Mouse (Mus musculus) regulatory T cell (primary cell): ENCODE measurements around the gene Spef1.

ENCODE experiments used
- in situ Hi-C: fragments of 300-600 bp; cut with MboI, MseI; formaldehyde crosslinking; loops from one replicate; pipeline ENCODE4 v1.15.1; 2025; ENCODE audit warnings: high pct_unique_total_duplicates

Spef1 gene

DNA sequence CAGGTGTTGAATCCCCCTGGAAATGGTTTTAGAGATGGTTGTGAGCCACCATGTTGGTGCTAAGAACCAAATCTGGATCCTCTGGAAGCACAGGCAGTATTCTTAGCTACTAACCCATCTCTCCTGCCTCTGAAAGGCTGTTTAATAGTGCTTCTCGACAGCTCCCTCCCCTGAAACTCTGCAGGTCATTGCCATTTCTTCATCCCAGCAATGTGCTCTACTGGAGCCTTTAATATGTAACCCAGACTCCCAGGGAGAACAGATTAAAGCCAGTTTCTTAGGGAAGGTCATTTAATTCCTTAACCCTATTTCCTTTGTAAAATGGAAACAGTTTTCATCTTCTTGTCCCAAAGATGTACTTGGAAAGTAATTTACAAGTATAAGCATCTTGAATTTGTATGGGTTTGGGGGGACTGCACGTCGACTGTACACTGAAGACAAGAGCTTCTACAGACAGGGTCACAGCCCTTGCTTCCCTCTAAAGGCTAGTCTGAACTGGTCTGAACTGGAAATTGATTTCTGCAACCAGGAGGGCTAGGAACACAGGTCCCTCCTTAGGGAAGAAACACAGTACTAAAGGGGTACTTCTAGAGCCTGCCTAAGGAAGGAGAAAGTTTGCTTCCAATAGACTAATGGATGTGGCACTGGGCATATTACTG is 11.7 kb downstream of the Spef1 start:
- in situ Hi-C loops, result loop anchor here (10.0 to 25.0 kb wide), 2 partner anchors 1069 to 1988 kb away; partner anchors contain the start of genes Slc20a1 and Tmem230

DNA sequence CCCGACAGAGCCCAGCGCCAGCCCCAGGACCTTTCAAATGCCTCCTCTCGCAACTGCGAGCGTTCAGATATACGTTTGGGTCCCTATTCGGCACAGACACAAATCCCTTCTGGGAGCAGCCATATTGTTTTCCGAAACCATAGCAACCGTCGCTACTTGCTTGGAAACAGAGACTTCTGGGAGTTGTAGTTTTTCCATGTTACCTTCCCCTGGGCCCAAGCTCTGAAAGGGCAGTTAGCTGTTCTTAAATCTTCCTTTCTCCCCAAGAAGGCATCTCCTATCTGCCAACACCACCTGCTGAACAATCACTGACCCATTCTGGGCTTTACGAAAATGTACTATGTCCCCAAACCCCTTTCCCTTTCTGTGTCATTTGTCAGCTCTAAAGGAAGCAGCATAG is 12.4 kb downstream of the Spef1 start:
- in situ Hi-C loops, result loop anchor here (10.0 to 25.0 kb wide), 2 partner anchors 1070 to 1987 kb away; partner anchors contain the start of genes Slc20a1 and Tmem230

DNA sequence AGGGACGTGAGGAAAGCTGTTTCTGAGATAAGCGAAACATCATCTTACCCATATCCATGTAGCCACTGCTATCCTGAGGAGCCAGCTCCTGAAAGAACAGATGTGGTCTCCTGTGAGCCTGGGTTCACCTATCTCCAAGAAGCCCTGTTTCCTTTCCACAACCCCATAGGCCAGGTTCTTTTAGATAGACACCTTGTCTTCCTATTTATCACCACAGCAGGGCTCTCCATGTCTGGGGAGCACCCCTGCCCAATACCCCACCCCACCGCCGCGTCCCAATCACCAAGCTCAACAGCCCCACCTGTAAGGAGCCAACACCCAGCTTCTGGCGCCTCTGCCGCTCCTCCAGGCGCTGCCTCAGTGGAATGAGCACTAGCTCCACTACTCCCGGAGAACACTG is 14.8 kb downstream of the Spef1 start:
- in situ Hi-C loops, result loop anchor here (10.0 kb wide), 1 partner anchor 1072 kb away; the partner anchor contains the start of gene Tmem230

DNA sequence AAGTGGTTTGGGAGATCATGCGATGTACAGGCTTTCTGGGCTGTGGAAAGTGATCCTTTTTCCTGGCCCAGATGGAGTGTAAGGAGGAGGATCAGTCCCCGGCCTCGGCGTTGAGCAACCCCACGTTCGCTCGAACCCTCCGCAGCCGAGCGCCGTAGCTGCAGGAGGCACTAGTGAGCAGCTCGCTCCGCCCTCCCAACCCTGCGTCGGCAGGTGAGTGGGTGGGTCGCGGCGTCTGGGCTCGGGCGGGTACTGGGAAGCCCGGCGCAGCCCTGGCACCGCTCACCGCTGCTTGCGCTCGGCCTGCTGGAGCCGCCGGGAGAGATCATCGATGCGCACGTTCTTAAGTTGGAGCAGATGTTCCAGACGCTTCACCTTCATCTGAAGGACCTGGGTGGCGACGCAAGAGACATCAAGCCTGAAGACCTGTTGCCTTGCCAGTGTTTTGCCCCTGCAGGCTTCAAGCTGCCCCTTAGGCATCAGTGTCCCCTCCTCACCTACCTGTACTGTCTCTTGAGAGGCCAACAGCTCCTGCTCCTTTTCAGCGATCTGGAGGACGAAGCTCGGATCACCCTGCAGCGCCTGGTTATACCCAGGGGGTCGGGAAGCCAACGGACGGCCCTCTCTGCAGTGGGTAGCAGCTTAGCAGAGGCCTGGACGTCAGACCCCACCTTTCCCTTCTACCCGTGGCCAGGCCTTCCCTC is 15.5 kb downstream of the Spef1 start:
- in situ Hi-C loops, result loop anchor here (10.0 kb wide), 1 partner anchor 1073 kb away; the partner anchor contains the start of gene Tmem230

DNA sequence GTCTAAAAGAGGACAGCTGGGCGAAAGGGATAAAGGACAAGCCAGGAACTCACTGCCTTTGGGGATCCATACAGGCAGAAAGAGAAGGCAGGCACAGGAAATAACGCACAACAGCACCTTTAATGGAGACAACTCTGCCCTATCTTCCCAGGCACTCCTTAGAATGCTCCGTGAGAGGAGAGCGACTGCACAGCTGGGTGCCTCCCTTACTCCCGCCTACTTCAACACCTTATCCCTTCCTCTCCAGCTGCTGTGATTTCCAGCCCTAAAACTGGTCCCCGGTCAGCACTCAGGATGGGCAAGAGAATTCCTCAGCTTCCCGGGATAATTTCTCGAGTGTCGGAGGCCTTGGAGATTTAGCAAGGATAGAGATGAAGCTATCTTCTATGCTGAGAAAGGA is 16.1 kb downstream of the Spef1 start:
- in situ Hi-C loops, result loop anchor here (10.0 kb wide), 1 partner anchor 1074 kb away; the partner anchor contains the start of gene Tmem230

DNA sequence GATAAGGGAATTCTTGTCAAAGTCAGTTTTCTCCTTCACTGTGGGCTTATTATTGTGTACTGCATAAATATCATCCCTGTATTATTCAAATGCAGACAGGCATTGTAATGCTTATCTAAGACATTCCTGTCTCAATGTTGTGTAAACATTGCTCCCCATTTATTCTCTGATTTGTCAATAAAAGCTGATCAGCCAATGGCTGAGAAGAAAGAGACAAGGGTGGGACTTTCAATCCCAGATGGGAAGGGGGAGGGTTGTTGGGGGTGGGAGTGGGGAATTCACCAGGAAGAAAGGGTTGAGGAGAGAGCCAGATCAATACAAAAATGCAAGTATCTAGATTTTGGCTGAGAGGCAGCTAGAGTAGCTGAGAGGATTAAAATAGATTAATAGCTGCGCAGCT is 18.2 kb downstream of the Spef1 start:
- in situ Hi-C loops, result no loop called here

DNA sequence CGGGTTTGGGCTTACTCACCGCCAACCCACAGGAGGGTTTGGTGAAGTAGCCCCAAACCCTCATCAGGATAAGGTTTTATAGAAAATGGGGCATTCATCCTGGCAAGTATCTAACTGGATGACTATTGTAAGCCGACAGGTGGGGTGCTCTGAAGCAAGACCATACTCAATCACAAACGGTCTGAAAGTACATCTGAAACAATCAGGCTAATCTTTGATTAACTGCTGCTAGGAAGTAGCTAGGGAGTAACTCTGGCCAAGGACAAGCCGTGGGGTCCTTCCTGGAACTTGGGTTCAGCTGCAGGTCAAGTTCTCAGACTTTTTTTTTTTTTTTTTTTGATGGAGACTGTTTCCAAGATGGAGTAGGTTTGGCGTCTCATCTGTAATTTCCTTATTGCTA is 19.1 kb downstream of the Spef1 start:
- in situ Hi-C loops, result no loop called here

DNA sequence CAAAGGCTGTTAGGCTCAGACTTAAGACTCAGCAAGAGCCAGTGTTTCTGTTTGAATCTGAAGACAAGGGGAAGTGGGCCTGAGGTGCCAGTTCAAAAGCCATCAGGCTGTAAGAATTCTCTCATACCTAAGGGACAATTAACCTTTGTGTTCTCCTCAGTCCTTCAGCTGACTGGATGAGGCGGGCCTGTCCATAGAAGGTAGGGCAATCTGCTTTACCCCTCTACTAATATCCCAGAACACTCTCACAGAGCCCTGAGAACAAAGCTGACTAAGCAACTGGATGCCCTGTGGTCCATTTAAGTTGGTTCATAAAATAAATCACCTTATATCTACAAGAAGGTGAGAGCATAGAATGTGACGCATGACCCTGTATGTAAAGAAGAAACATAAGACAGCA is 20.9 kb downstream of the Spef1 start:
- in situ Hi-C loops, result no loop called here

DNA sequence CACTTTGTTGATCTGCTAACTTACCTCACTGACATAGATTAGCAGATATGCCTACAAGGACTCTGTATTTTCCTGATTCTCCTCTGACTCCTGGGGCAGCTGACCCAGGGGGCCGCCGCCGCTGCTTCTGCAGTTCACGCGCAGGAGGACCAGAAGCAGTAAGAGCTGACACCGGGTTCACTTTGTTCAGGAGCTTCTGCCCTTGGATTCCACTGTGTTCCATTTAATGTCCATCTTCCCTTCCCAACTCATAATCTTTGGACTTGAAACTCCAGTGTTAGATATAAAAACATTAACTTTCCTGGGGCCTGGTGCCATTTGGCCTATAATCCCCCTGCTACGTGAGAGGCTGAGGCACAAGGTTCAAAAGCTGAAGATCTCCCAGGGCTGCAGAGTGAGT is 23.2 kb downstream of the Spef1 start:
- in situ Hi-C loops, result no loop called here

DNA sequence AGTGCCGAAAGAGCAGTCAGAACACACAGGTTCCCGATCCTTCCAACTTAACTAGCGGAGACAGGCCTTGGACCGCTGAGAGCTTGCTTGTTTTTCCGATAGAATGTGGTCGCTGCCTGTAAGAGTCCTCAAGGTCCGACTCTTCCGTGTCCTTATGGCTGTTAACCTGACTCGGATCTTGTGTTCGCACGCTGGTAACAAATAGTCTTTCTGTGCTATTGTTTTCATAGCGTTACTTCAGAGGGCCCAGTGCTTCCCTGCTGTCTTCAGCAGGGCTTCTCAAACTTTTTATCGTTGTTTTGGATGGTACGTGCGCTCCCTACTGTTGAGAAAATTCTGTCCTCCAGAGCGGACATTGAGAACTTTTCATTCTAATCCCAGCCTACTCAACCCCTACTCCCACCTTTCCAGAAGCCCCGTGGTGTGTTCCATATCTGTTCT is 26.4 kb downstream of the Spef1 start:
- in situ Hi-C loops, result no loop called here

DNA sequence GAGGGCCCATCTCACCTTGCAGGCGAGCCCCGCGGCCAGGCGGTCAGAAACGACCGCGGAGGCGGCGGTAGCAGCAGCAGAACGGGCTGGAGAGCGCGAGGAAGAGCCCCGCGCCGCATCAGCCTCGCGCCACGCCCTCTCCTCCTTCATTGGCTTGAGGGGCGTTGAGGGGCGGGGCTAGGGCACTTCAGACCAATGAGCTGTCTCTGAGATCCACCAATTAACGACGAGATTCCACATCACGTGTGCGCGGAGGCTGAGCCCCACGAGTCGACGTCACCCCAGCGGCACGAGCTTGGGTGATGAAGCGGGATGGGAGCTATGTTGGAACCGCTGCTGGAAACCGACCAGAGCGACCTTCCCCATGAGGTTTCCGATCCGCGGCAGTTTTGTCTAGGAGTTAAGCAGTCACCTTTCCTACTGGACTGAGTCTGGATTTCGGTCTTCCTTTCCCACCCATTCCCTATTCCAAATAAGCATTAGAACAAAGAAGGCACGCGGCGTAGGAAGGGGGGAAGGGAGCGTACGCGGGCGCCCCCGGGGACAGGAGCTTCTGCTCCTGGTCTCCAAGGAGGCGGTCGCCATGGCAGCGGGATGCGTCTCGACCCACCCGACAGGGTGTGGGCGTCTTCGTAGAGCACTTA is 27.0 kb downstream of the Spef1 start, which contains the start of gene 1700037H04Rik:
Gene 1700037H04Rik, minus strand, starts transcription at position 144 of the 644 bp plus-strand sequence.
- in situ Hi-C loops, result no loop called here

DNA sequence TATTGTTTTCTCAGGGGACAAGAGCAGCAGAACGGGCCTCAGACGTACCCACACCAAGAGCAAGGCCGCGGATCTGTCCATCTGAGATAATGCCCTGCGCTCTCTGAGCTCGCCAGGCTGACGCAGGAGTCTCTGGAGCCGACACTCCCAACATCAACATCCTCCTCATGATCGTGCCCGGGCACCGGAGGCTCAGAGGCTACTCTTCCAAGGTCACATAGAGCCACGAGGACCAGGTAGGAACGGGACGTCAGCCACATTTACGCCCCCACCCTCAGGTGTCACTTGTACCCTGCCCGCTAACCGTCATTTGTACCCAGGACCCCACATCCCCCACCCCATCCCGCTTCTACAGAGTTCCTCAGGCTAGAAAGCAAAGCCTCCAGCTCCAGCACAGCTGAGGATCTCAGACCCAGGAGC is 27.6 kb downstream of the Spef1 start:
- in situ Hi-C loops, result no loop called here

DNA sequence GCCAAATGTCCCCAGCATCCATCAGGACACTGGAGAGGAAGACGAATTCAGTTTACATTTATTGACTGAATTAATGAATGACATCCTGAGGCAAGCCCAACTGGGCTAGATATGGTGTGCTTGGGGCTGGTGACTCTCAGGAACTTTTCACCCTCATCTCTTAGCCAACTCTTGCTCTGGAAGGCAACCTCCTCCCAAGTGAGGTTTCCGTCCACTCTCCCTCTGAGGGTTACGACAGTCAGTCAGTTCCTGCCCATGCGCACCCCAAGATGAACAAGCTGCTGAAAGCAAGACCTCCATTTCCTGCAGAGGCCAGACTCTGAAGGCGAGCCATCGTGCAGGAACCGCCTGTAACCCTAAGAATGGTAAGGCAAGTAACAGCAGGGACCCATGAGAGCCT is 30.1 kb downstream of the Spef1 start:
- in situ Hi-C loops, result no loop called here

DNA sequence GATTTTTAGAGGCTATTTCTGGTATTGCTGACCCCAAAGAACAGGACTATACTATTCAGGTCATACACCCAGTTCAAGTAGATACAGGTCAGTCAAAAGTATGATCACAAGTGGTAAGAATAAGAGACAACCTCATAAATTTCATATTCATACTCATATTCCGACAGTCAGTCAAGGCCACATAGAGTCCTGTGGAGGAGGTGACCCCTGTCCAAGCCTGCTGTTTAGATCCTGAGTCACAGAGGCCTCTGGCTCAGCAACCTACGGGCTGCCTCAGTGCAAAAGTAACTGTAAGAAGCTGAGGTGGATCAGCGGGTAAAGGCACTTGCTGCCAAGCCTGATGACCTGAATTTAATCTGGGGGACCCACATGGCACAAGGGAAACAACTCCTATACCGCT is 33.0 kb downstream of the Spef1 start:
- in situ Hi-C loops, result no loop called here

DNA sequence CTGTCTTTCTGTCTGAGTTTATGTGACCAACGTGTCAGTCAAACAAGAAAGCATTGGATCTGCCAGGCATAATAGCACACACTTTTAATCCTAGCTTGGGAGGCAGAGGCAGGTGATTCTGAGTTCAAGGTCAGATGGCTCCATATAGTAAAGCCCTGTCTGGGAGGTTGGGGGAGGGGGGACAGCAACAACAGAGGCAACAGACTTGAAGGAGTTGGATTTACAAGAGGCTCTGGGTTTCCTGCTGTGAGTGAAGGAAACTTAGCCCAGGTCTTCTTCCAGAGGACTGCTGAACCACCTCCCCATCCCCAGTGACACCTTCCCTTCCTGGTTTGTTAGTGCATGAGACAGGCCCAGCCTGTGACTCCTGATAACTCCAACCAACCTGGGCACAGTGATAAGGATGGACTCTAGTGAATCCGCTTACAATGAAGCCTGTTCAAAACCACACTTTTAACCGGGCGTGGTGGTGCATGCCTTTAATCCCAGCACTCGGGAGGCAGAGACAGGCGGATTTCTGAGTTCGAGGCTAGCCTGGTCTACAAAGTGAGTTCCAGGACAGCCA is 34.8 kb downstream of the Spef1 start:
- in situ Hi-C loops, result no loop called here

DNA sequence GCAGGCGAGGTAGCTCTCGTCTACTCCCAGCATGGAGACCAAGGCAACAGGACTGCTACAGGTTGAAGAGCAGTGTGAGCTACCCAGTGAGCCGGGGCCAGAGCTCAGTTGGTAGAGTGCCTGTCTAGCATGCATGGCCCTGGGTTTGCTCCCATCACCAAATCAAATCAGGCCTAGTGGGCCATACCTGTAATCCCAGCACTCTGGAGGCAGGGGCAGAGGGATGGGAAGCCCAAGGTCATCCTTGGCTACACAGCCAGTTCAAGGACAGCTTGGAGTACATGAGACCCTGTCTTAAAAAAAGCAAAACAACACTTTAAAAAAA is 37.9 kb downstream of the Spef1 start:
- in situ Hi-C loops, result no loop called here

DNA sequence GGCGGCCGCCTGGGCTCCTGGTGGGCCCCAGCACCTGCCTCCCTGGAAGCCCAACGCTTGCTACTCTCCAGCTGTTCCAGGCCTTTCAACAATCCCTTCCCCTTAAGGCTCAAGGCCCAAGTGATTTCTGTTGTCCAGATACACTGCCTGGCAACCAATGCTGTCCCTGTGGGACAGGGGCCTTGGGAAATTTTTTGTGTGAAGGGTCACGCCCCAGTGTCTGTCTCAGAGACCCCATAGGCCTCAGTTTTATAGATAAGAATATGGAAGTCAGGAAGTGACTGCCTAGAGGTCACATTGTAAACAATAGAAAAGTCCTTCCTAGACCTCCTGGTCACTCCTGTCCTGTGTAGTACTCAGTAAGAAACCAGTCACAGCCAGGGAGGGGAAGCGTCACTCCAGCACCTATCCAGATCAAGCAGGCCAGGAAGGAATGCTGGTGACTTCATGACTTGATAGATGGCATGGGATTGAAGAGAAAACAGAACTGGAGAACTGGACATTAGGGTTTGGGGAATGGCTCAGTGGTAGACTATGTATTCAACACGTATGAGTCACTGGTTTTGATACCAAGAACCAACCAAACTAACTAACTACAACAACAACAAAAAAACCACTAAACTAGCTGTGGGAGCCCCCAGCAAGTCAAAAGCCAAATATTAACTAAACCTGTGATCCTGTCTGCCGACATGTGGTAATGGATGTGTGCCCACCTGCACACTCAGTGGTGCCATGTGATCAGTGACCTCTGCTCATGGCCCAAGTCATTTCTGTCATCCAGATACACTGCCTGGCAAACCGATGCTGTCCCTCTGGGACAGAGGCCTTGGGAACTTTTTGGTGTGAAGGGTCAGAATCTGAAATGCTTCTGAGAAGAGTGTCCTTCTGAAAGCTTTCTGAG is 38.5 kb downstream of the Spef1 start:
- in situ Hi-C loops, result no loop called here

DNA sequence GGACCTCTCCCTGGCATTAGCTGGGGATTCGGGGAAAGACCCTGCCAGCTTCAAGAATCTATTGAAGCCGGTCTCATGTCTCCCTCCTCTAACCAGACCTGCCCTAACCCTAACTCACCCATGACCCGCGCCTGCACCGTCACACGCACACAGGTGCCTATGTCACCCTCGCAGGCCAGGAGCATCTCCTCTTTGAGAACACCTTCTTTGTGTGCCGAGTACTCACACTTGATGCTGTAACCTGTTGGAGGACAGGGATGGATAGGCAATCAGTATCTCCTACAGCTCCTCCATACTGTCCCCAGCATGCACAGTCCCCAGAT is 40.1 kb downstream of the Spef1 start:
- in situ Hi-C loops, result no loop called here

DNA sequence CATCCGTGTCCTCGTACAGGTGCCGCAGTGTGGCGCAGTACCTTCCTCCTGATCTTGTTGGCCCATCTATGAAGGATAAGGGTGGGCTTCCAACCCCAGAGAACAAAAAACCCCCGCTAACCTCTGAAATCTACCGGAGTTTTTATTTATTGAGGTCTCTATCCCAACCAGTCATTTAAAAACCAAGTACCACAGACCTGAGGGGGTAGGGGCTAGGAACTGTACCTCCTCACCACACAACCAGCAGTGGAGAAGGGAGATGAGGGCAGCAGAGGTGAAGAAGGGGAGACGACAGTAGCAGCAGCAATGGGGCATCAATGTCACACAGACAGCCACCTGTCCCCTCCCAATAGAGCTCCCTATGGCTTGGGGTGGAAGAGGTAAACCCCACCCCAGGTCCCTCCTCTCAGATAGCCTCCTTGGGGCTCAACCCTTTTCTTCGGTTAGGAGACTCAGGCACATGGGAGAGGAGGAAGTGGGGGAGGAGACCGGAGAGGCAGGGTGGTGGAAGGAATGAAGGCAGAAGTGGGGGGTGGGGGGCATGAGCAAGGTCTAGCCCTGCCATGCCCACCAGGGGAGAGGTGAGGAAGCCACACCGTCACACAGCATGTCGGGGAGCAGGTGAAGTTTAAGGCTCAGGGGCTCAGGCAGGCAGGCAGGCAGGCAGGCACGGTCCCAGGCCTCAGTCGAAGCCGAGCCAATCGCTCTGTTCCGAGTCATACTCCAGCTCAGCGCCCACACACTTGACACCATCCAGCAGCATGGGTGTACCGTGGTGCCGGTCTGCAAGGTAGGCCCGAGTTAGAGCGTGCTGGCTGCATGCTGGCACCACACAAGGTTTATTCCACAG is 40.7 kb downstream of the Spef1 start:
- in situ Hi-C loops, result no loop called here

DNA sequence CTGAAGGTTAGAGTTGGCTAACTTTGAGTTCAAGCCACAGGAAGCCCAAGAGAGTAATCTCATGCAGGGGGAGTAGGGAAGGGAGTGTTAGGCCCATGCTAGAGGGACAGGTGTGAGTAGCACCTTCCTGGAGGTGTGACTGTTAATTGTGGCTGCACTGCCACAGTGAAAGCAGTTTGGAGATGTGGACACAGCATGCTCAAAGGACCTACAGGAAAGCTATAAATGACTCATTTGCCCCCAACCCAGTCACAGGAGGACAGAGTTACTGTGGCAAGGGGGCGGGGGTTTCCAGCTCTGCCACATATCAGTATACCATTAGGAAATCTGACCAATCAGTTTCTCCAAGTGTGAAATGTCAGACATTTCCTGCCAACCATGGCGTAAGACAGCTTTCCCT is 41.5 kb downstream of the Spef1 start:
- in situ Hi-C loops, result no loop called here
